Mouse (Mus musculus): ENCODE data around the gene Ubc. TPM values are rescaled to one million over a fixed set of nuclear protein-coding genes. Genes with fewer than 3 reads are reported as not detected.
A peak's percentile ranks its signal among the peaks of the same experiment; 100 is the strongest.
"Not testable (repeated sequence)": the region's sequence is repeated elsewhere in the genome, so short reads cannot be mapped to it uniquely, and the experiment has no call there.

The Ubc gene
- polyA plus RNA-seq, 1 experiment, result 744 TPM

DNA sequence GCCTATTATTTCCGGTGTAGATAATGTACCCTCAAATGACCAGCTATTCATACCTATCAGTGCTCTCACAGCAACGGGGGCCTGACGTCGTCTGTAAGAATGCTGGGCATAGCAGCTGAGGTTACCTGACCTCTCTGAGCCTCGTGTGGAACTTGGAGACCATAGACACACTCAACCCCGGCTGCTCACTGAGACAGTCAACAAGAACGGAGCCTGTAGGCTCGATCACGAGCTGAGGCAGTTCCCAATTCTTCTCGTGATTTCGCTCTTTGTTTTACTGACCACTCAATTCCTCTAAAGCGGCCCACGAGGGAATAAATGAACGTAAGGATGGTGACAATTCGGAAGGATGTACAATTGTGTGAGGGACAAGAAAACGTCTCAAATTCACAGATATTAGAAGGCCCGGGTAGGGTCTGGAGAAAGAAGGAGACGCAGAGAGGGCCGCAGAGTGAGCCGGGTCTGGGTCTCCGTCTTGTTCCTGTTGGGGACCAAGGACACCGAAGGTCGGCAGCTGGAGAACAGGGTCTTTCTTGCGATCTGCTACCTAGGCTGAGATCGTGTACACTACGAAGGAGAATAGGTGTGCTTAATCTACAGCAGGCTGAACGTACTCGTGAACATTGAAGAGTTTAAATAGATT is 15.0 kb upstream of the Ubc start:
- DNase-seq (ENCODE audit: extremely low spot score in 1 of 2, low spot score in 1 of 2), result peak; percentile 57 to 71

DNA sequence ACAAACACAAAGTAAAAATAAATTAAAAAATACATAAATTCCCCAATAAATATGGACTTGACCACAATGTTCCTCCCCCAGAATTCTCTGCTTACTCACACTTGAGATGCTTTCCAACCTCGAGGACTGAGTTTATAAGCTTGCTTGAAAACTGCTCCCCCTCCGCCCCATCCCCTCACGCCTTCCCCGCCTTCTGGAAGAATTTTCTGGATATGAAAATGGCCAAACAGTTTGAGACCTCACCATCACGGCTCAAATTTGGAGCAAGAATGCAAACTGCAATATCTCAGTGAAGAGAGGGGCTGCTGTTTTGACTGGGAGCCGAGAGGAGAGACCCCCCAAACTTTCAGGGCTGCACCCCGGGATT is 14.5 kb upstream of the Ubc start:
- DNase-seq (ENCODE audit: extremely low spot score in 1 of 2, low spot score in 1 of 2), result no peak

DNA sequence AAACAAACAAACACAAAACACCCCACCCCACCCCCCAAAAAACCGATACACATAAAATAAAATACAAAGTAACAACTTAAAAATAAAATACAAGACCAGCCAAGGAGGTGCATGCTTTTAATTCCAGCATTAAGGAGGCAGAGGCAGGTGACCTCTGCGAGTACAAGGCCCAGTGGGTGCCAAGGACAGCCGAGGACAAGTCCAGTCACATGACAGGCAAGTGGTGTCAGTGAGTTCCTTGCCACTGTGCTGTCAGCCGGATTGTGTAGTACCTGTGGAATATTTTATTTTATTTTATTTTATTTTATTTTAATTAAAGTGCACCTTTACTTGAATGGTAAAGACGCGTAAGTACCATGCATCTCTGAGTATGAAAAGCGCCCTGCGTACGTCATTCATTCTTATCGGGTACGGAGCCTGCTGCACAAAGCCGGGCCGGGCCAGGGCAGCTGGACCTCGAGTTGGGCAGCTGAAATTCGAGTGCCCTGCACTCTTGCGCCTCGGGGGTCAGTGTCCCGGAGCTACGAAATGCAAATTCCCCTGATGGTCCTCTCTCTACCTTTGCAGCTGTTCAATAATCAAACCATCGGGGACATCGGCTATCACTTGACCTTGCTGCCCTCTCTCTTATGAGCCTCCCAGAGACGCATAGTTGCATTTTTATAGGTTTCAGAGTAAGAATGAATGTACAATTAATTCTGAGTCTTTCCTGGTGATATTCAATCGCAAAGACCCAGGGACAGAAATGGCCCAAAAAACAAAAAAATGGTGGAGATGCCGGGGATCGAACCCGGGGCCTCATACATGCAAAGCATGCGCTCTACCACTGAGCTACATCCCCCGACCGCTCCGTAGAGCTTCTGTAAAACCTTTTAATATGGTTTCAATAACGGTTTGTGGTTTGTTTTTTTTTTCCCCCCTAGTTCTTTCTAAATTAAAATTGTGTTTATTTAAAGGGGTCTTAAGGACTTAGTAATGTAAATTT is 13.8 kb upstream of the Ubc start:
- peak in 1 of 2 experiments; percentile 92 for DNase-seq (ENCODE audit: extremely low spot score in 1 of 2, low spot score in 1 of 2)

DNA sequence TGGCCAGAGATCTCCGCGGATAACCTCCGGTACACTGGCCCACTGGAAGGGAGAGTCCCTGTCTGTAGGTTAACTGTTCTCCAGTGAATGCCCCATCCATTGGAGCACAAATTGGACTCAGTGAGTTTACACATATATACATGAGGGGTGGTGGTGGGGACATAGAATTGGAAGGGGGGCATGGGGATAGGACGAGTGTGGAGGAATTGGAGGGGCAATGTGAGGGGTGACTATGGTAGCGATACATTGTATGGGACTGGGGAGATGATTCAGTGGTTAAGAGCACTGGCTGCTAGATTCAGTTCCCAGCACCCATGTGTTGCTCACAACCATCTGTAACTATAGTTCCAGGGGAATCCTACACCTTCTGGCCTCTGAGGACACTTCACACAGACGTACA is 13.0 kb upstream of the Ubc start:
- DNase-seq (ENCODE audit: extremely low spot score in 1 of 2, low spot score in 1 of 2), result no peak

DNA sequence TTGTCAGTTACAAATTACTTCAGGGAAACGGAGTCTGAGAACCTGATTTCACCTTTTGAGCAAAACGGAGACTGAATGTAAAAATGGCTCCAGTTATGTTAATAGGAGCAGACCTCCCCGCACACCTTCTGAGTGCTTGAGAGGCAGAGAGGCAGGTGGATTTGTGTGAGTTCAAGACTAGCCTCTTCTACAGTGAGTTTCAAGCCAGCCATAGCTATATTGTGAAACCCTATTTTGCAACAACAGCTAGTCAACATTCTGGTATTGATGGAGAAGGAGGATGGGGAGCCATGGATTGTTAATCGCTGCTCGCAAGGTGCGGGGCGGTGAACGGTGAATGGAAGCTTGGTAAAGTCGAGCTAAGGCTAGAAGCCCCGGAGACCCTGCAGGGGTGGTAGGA is 12.5 kb upstream of the Ubc start:
- no peak for DNase-seq (ENCODE audit: extremely low spot score in 1 of 2, low spot score in 1 of 2)

DNA sequence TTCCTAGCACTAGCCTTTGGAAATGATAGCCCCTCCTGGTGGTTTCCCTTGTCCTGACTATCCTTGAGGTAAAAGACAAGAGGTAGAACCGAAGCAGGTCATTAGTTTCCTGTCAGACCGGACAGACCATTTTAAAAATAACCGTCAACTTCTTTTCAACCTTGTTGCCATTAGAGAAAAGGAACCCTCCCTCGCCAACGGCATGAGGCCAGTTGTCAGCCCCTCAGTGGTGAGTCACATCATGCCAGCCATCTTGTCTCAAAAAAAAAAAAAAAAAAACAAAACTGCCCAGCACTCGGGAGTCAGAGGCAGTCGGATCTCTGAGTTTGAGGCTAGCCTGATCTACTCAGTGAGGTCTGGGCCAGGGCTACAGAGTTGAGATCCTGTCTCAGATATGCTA is 10.9 kb upstream of the Ubc start:
- no peak for DNase-seq (ENCODE audit: extremely low spot score in 1 of 2, low spot score in 1 of 2)

DNA sequence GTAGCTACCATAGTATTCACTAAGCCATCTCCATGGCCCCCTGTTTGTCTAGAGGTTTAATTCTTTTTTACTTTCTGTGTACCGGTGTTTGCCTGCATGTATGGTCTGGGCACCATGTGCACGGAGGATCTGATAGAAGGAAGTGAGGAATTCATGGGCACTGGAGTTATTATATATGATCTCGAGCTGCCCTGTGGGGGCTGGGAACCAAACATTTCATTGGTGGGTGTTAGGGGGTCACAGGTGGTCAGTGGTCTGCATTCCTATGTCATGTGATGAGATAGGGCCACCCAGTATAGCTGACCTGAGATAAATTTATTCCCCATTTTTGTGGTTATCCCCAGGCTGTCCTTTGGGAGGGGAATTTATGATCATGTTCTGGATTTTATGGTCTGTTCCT is 5.0 kb upstream of the Ubc start:
- DNase-seq (ENCODE audit: extremely low spot score in 1 of 2, low spot score in 1 of 2), result no peak

DNA sequence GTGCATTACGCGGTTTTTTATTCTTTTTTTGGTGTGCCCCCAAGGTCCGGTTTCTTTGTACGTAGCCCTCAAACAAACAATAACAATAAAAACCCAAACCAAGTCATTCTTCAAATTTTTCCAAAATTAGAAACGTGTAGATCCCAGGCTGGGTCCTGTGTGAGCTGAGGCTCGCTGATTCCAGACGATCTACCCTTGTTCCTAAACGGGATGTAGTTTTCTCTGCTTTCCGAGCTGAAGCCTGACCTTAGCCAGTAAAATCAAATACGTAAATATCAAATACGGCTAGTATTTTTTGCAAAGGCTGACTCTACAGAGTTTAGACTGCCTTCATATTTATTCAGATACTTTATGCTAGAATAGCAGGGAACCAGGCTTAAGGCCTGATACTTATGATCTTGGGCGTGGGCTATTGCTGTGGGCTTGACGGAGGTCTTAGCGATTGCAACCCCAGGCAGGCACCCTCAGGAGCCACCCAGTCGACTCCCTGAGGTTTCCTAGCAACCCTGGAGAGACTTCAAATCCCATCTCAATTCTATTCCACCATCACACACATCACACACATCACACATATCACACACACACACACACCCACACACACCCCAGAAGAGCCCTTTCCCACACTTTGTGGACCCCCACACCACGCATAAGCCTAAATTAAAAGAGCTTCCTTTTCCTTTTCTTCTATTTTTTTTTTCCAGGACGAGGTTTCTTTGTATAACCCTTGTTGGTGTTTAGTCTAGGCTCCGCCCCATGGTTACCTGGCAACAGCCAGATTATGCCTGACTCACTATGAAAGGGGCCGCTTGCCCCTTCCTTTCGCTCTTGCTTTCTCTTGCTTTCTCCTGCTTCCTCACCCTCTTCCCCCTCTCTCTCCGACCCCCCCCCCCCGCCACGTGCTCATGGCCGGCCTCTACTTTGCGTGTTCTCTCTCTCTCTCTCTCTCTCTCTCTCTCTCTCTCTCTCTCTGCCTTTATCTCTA is 3.9 kb upstream of the Ubc start:
- DNase-seq (ENCODE audit: extremely low spot score in 1 of 2, low spot score in 1 of 2), result peak; percentile 72 to 73

DNA sequence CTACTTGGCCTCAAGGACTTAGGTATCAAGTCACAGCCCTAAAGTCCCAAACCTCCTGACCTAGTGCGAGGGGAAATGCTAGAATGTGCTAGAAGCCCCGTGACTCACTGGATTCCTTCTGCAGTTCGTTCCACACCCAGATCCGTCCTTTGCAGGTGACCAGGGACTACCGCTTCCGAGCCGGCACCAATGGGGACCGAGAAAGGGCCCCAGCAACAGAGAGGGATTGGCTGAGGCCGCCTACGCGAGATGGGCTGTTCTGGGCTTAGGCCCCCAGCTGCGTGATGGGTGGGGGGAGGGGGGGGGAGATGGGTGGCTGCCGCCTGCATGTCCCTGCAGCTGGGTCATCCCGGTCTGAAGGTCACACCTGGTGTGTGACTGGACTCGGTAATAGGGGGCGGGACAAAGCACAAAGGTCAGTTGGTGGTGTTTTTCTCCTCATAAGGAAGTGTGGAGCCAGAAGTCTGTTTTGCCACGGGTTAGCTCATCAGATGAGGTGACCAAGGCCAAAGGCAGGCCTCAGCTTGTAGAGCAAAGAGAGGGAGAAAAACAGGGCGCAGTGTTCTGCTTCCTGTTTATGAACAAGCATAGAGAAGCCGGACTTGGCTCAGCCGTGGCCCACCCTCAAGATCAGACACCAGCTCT is 3.1 kb upstream of the Ubc start:
- peak; percentile 95 to 97 for DNase-seq (ENCODE audit: extremely low spot score in 1 of 2, low spot score in 1 of 2)

DNA sequence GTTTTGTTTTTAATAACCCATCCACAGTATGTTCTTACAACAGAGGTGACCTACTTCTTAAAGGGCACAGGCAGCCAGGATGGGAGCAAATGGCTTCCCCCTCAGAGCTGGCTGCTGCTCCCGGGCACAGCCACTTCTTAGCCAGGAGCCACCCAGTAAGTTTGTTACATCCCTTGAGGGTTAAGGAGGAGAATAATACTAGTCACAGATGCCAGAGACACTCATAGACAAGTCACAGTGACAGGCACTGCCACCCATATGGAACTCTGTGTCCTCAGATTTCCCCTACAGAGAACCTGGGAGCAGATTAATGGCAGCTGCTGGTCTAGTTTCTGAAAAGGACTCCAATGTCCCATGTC is 2.6 kb upstream of the Ubc start:
- DNase-seq (ENCODE audit: extremely low spot score in 1 of 2, low spot score in 1 of 2), result no peak

DNA sequence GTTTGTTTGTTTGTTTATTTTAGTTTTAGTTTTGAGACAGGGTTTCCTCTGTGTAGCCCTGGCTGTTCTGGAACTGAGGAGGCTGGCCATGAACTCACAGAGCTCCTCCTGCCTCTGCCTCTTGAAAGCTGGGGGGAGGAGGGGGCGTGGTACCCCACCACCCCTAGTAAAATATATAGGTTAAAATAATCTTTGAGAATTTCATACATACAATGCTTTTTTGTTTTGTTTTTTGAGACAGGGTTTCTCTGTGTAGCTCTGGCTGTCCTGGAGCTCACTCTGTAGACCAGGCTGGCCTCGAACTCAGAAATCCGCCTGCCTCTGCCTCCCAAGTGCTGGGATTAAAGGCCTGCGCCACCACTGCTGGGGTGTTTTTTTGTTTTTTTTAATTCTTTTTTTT is 2.2 kb upstream of the Ubc start:
- not testable (repeated sequence) for DNase-seq (ENCODE audit: extremely low spot score in 1 of 2, low spot score in 1 of 2)

DNA sequence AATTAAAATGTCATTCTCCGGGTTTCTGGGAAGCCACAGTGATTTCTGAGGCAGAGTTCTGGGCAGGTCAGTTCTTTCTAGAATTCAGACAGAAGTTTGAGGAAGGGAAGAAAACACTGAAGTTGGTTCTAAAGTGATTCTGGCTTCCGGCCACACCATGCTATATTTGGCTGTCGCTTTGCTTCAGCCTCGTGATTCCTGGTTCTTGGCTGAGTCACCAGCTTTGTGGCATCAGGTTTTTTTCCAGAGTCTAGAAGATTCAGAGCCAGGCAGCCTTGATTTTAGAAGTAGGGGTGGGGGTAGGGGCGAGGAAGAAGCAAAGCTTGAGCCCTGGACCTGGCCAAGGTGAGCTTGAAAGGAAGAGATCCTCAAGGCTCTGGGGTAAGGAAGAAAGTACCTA is 1.6 kb upstream of the Ubc start:
- peak; percentile 91 to 94 for DNase-seq (ENCODE audit: extremely low spot score in 1 of 2, low spot score in 1 of 2)

DNA sequence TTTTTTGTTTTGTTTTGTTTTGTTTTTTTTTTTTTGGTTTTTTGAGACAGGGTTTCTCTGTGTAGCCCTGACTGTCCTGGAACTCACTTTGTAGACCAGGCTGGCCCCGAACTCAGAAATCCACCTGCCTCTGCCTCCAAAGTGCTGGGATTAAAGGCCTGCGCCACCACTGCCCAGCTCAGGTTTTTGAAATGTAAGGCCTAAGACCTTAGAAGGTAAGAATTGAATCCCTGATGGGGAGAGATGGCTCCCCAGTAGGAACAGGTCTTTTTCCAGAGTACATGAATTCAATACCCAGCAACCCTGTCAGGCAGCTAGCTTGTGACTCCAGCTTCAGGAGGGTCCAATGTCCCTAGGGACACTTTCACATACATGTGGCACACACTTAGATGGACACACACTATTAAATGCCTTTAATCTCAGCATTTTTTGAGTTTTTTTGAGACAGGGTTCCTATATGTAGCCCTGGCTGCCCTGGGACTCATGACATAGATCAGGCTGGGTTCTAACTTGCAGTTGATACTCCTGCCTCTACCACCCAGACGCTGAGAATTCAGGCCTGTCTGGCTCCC is 990 bp upstream of the Ubc start:
- no peak for DNase-seq (ENCODE audit: extremely low spot score in 1 of 2, low spot score in 1 of 2)

DNA sequence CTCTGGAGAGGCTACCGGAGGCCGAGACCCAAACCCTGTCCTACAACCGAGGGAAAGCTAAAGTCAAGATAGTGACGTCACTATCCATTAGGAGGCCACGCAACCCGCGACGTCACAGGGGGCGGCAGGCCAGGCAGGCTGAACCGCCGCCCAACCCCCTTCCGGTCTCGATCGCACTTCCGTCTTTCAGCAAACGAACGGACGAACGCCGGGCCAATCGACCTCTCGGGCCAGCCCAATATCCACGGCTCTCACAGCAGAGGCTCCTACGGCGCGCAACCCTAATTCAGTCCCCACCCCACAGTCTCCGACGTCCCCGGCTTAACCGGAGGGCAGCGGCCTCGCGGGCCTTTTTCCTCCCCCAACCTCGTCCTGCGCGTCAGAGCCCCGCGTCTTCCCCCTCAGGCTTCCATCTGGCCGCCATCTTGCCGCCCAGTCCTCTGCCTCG is 847 bp downstream of the Ubc start, which contains the start of gene Gm10382:
TSS of gene Gm10382 (plus strand) at position 192 of the 448 bp plus-strand sequence.
- DNase-seq (ENCODE audit: extremely low spot score in 1 of 2, low spot score in 1 of 2), result peak in 1 of 2 experiments; percentile 78

DNA sequence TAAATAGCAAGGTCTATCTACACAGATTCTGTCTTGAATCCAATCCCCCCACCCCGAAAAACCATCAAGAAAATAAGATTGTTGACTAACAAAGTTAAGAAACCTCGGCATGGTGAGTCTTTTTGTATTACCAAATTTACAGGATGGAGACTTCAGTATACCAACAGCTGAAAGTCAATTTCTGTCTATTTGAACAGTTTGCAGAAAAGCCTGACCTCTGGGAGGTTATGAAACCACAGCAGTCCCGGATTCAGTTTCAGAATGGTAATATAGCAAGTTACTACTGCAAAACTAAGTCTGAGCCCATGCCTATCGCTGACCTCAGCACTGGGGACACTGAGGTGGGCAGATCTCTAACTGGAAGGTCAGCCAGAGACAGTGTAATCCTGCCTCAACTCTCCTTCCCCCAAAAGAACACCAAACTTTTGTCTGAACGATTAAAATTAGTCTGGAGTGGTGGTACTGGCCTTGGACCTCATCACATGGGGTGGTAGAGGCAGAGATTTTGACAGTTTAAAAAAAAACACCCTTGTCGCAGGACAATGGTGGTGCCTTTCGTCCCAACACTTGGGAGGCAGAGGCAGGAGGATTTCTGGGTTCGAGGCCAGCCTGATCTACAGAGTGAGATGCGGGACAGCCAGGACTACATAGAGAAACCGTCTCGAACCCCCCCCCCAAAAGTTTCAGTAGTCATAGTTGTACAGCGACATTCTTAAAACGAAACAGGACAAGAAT is 1.5 kb downstream of the Ubc start:
- no peak for DNase-seq (ENCODE audit: extremely low spot score in 1 of 2, low spot score in 1 of 2)

DNA sequence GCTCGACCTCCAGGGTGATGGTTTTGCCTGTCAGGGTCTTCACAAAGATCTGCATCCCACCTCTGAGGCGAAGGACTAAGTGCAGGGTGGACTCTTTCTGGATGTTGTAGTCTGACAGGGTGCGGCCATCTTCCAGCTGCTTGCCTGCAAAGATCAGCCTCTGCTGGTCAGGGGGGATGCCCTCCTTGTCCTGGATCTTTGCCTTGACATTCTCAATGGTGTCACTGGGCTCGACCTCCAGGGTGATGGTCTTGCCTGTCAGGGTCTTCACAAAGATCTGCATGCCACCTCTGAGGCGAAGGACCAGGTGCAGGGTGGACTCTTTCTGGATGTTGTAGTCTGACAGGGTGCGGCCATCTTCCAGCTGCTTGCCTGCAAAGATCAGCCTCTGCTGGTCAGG is 2.7 kb downstream of the Ubc start:
- DNase-seq (ENCODE audit: extremely low spot score in 1 of 2, low spot score in 1 of 2), result not testable (repeated sequence)

DNA sequence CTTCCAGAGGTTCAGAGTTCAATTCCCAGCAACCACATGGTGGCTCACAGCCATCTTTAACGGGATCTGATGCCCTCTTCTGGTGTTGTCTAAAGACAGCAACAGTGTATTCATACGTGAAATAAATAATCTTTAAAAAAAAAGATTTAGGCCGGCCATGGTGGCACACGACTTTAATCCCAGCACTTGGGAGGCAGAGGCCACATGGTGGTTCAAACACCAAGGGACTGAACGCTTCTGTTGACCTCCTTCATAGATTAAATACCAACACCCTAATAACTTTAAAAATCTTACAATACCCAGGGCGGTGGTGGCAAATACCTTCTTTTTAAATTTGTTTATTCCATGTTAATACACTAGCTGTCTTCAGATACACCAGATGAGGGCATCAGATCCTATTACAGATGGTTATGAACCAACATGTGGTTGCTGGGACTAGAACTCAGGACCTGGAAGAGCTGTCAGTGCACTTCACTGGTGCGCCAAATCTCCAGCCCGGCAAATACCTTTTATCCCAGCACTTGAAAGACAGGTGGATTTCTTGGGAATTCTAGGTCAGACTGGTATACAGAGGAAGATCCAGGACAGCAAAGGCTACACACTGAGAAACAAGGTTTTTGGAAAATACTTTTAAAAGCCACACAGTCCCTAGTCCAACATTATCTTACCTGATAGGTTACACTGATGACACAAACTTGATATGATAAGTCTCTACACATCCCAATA is 4.6 kb downstream of the Ubc start:
- DNase-seq (ENCODE audit: extremely low spot score in 1 of 2, low spot score in 1 of 2), result no peak

DNA sequence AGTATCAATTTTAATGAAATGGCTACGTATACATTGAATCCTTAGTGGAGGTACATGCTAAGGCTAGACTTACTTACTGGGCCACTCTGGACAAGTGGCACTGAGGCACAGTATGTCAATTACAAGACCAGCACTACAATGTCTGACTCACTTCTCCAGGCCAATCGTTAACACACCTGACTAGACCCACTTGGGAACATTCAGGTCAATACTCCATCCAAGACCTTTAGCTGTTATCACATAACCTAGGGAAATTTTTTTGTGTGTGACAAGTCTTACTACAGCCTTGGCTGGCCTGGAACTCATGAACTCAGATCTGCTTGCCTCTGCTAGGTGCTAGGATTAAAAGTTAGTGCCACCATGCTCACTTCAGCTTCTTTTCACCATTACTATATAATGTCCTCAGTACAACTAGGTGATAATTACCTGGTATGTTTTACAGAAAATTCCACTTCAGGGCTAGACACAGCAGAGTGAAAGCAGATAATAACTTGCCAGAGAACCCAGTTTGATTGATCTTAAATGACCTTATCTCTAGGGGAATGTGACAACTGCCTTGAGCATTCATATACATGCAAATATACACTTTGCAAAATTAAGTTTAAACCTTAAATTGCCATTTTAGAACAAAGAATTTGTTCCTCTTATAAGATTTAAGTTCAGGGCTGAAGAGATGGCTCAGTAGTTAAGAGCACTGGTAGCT is 5.3 kb downstream of the Ubc start:
- DNase-seq (ENCODE audit: extremely low spot score in 1 of 2, low spot score in 1 of 2), result no peak

Measured in frontal cortex, adult 2 months (tissue).